ENCODE assay signal across 31 mouse cellular contexts in the genomic region with DNA sequence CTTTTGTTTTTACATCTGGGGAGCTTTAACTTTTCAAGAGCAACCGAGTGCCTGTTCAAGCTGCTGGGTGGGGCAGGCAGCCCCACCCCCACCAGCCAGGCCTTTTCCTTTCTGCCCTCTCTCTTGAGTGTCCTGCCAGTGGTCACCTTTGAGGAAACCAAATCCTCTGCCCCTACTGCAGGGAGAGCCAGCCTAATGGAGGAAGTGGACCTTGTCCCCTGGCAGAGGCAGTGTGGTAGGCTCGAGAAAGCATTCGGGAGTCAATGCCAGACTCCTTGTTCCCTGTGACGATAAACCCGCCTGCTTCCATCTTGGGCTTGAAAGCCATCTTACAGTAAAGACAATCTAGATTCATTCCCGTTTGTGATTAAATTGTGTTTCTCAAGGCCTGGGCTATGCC. TPM values are rescaled to one million over a fixed set of nuclear protein-coding genes. Genes with fewer than 3 reads are reported as not detected.
DNase-seq lines count a peak whose midpoint lies in the region; ATAC-seq lines count a peak whose summit lies in the region.
"Had no signal": no experiment of that assay in that cellular context is flagged by ENCODE, and none has a peak within 500 bp of the region (broad histone marks: within the 10 kb centered on the region; RNA-seq: fewer than 3 reads in every experiment).

No protein-coding gene starts in this region.

- no peak overlapping the region for H3K4me3 ChIP-seq in kidney, embryonic 16.5 days (ENCODE audit: low read length)
- H3K4me3 ChIP-seq: embryonic facial prominence, embryonic 13.5 days; forebrain, embryonic 13.5 days; hindbrain, embryonic 12.5 days; limb, embryonic 12.5 days; liver, embryonic 12.5 days had no signal

- DNase-seq in kidney, adult 11 months: peak; percentile 43
- DNase-seq in kidney, postnatal 4 days: no peak
- peak; percentile 57 for DNase-seq in kidney, adult 9 months
- peak; percentile 55 for DNase-seq in large intestine, adult 2 months (ENCODE audit: low read depth, low spot score)
- DNase-seq in testis, postnatal 14 days (ENCODE audit: low spot score): no peak
- no peak for DNase-seq in adrenal gland, adult 2 months
- DNase-seq: adrenal gland, postnatal 36 days; B cell, adult 2 months; cerebellum, adult 18-20 months; cerebellum, postnatal 10 days; gastrocnemius, postnatal 25 days; heart, adult 11 months; layer of hippocampus, adult 9-11 months; liver, postnatal 0 days; lung, postnatal 36 days; right cerebral cortex, adult 18-20 months; right cerebral cortex, postnatal 4 days had no signal

- 0 out of 2 replicates have a peak, but pooled peaks have one; percentile 70 for ATAC-seq in kidney, embryonic 16.5 days (ENCODE audit: low FRiP score, low TSS enrichment)
- ATAC-seq in erythroid progenitor cell, adult 5-6 weeks (replicated peaks; ENCODE audit: low FRiP score, poor library complexity, severe bottlenecking): no peak
- ATAC-seq: forebrain, embryonic 13.5 days; hindbrain, postnatal 0 days; liver, embryonic 12.5 days; liver, postnatal 0 days; midbrain, embryonic 16.5 days had no signal

- H3K36me3 ChIP-seq in kidney, embryonic 16.5 days (ENCODE audit: insufficient read depth, low read length): no peaks in the 10 kb centered on the region
- H3K36me3 ChIP-seq: embryonic facial prominence, embryonic 13.5 days; hindbrain, embryonic 12.5 days; limb, embryonic 12.5 days; liver, embryonic 12.5 days had no signal

- WGBS in kidney, embryonic 16.5 days: 49% methylated on average over 6 of the region's 6 CpGs
- 35% methylated on average over 6 of the region's 6 CpGs for WGBS in large intestine, adult 2 months

- no peaks in the 10 kb centered on the region for H3K27me3 ChIP-seq in kidney, embryonic 16.5 days (ENCODE audit: insufficient read depth, low read length)
- H3K27me3 ChIP-seq: embryonic facial prominence, embryonic 13.5 days; forebrain, embryonic 13.5 days; hindbrain, embryonic 12.5 days; limb, embryonic 12.5 days; liver, embryonic 12.5 days had no signal

- peaks cover 3% of the 10 kb centered on the region; the same call in 1 of the 2 replicates for H3K9me3 ChIP-seq in kidney, embryonic 16.5 days (ENCODE audit: low read length)
- H3K9me3 ChIP-seq: embryonic facial prominence, embryonic 13.5 days; forebrain, embryonic 13.5 days; hindbrain, embryonic 12.5 days; limb, embryonic 12.5 days; liver, embryonic 12.5 days had no signal

- no peak overlapping the region for H3K4me2 ChIP-seq in kidney, embryonic 16.5 days (replicated peaks; ENCODE audit: low read depth, low read length)
- H3K4me2 ChIP-seq: embryonic facial prominence, embryonic 13.5 days; forebrain, embryonic 13.5 days; hindbrain, embryonic 12.5 days; limb, embryonic 12.5 days; liver, embryonic 12.5 days; midbrain, embryonic 11.5 days had no signal

- H3K4me1 ChIP-seq in kidney, embryonic 16.5 days (ENCODE audit: insufficient read depth, low read length): peaks cover 4% of the 10 kb centered on the region; the same call in 1 of the 2 replicates
- H3K4me1 ChIP-seq: forebrain, embryonic 13.5 days; limb, embryonic 12.5 days had no signal

- H3K27ac ChIP-seq in kidney, embryonic 16.5 days (ENCODE audit: low read length): no peak overlapping the region
- H3K27ac ChIP-seq: embryonic facial prominence, embryonic 13.5 days; forebrain, embryonic 13.5 days; hindbrain, embryonic 12.5 days; hindbrain, postnatal 0 days; limb, embryonic 12.5 days; liver, embryonic 12.5 days had no signal

- no peak overlapping the region for H3K9ac ChIP-seq in kidney, embryonic 16.5 days (replicated peaks; ENCODE audit: low read length)
- H3K9ac ChIP-seq: embryonic facial prominence, embryonic 13.5 days; forebrain, embryonic 13.5 days; hindbrain, embryonic 12.5 days; limb, embryonic 12.5 days; liver, embryonic 12.5 days; liver, postnatal 0 days had no signal

RNA-seq across cellular contexts. Expression of a gene that starts 58.6 kb away (rescaled TPM):
- 0.32 TPM in 1 of 2 replicates, not detected in the other for polyA plus RNA-seq in kidney, embryonic 16.5 days (2015; fragmentation: Nextera tagmentation; extraction: Ambion mirVana)
- not detected in 2 replicates for polyA plus RNA-seq in large intestine, adult 2 months (2012; rRNA removed)
- 1 to 10 TPM in 1 of 2 experiments, under 1 TPM in 1; 0.92 to 1.1 TPM for total RNA-seq in adrenal gland, adult 2 months (2021)
- polyA plus RNA-seq in adrenal gland, adult 2 months (2012; rRNA removed): 3.2 and 3.7 TPM in 2 replicates
- total RNA-seq in erythroid progenitor cell, adult 5-6 weeks (2015; ENCODE audit: low replicate concordance): 0.36 TPM in 1 of 2 replicates, not detected in the other
- total RNA-seq in erythroid progenitor cell, adult 5-6 weeks (2017; ENCODE audit: low replicate concordance): not detected in 2 replicates
- total RNA-seq: gastrocnemius, postnatal 25 days; neutrophil, adult 5-6 weeks had no signal
- polyA plus RNA-seq: forebrain, embryonic 13.5 days; limb, embryonic 12.5 days; liver, postnatal 0 days; lung, embryonic 16.5 days; midbrain, embryonic 11.5 days; midbrain, embryonic 16.5 days; neural tube, embryonic 11.5 days; urinary bladder, adult 2 months had no signal

RNA-seq across cellular contexts. Expression of a gene that starts 59.5 kb away (rescaled TPM):
- polyA plus RNA-seq in kidney, embryonic 16.5 days (2015; fragmentation: Nextera tagmentation; extraction: Ambion mirVana): 272 and 298 TPM in 2 replicates
- 37.8 and 39.6 TPM in 2 replicates for polyA plus RNA-seq in large intestine, adult 2 months (2012; rRNA removed)
- 100 to 1,000 TPM; 378 to 409 TPM for total RNA-seq in adrenal gland, adult 2 months (2021)
- 41.0 and 48.2 TPM in 2 replicates for polyA plus RNA-seq in adrenal gland, adult 2 months (2012; rRNA removed)
- 228 and 468 TPM in 2 replicates for total RNA-seq in erythroid progenitor cell, adult 5-6 weeks (2015; ENCODE audit: low replicate concordance)
- 166 and 170 TPM in 2 replicates for total RNA-seq in erythroid progenitor cell, adult 5-6 weeks (2017; ENCODE audit: low replicate concordance)

Comparison
In these comparisons a context has a peak if more than half of its experiments do, and no peak if none do; other contexts are left out.
1. DNase-seq: peak in kidney, adult 11 months (single experiment), kidney, adult 9 months (single experiment) and large intestine, adult 2 months (single experiment); none in kidney, postnatal 4 days (0 of 2), testis, postnatal 14 days (single experiment) and adrenal gland, adult 2 months (single experiment).